Mouse (Mus musculus): ENCODE results near the gene Epb41l3.

DNA sequence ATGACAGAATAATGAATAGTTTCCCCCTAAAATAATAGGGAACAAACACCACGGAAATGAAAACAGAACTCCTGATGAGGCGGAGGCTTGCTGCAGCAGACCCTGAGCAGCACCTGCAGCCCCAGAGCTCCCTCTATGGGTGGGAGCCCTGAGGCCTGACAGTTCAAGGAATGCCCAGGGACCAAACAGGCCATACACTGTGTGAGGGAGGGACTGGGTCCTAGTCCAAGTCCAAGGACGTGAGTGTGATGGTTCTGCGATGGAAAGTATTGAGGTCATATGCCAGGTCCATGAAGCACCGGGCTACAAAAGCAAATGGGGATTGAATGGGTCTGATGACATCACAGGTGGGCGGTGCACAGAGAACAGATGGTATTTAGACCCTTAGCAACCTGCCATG is 33.7 kb downstream of the Epb41l3 start:
- TF ChIP-seq CTCF (IDR thresholded peaks at IDR 0.05; ENCODE audit: borderline replicate concordance, insufficient read depth, low read length) (no peak), POLR2A (IDR thresholded peaks at IDR 0.05; ENCODE audit: low read depth, low read length) (no peak)

Measured in embryonic fibroblast, embryonic 13.5 days (primary cell).